Mouse (Mus musculus) ES-Bruce4 (cell line): ENCODE results near the gene 1700037H04Rik. TPM values are rescaled to one million over a fixed set of nuclear protein-coding genes. Genes with fewer than 3 reads are reported as not detected.

Source experiments
- H3K27ac ChIP-seq: 2 replicates; pipeline ENCODE4 v1.5.1; 2012; ENCODE audit warnings: low read length, inconsistent platforms; ENCODE audit not compliant: insufficient read depth
- H3K27me3 ChIP-seq: 2 replicates; pipeline ENCODE4 v1.6.1; 2012; ENCODE audit warnings: mild to moderate bottlenecking, low read length, inconsistent platforms; ENCODE audit not compliant: control insufficient read depth, poor library complexity, insufficient read depth, severe bottlenecking
- H3K36me3 ChIP-seq: 2 replicates; pipeline ENCODE4 v1.6.1; 2012; ENCODE audit warnings: inconsistent platforms, mild to moderate bottlenecking, low read length, moderate library complexity; ENCODE audit not compliant: control insufficient read depth, poor library complexity, insufficient read depth, severe bottlenecking
- H3K4me1 ChIP-seq: one replicate; pipeline ENCODE4 v1.8.1; 2011; ENCODE audit warnings: low read length; ENCODE audit not compliant: control insufficient read depth, insufficient read depth
- H3K4me3 ChIP-seq: 2 replicates; pipeline ENCODE4 v1.5.1; 2011; ENCODE audit warnings: low read depth, mild to moderate bottlenecking, low read length
- H3K9ac ChIP-seq: 2 replicates; pipeline ENCODE4 v1.6.1; 2012; ENCODE audit warnings: low read depth, mild to moderate bottlenecking, inconsistent platforms; ENCODE audit not compliant: poor library complexity, severe bottlenecking
- H3K9me3 ChIP-seq: replicated peaks from 2 replicates; pipeline ENCODE4 v1.6.1; 2012; ENCODE audit warnings: mild to moderate bottlenecking, low read length, inconsistent platforms; ENCODE audit not compliant: control insufficient read depth, poor library complexity, insufficient read depth, severe bottlenecking
- CTCF ChIP-seq: IDR thresholded peaks from one replicate; pipeline ENCODE4 v1.8.1; 2011; ENCODE audit warnings: low read depth, low read length
- EP300 ChIP-seq: IDR thresholded peaks from 2 replicates; pipeline ENCODE4 v1.6.1; 2011; ENCODE audit warnings: low read depth, low read length; ENCODE audit not compliant: insufficient read depth
- POLR2A ChIP-seq: IDR thresholded peaks from one replicate; pipeline ENCODE4 v1.8.1; 2011; ENCODE audit warnings: low read length; ENCODE audit not compliant: insufficient read depth
- polyA plus RNA-seq: library from polyadenylated mRNA; stranded (reverse); fragments of >200 nt; gene quantifications from 2 replicates; pipeline ENCODE4 v1.2.4, GENCODE M21; 2011; ENCODE audit warnings: low read depth; ENCODE audit not compliant: missing spikeins, insufficient read depth, insufficient read length

The 1700037H04Rik gene
- polyA plus RNA-seq, 1 experiment, result 79.8 TPM

DNA sequence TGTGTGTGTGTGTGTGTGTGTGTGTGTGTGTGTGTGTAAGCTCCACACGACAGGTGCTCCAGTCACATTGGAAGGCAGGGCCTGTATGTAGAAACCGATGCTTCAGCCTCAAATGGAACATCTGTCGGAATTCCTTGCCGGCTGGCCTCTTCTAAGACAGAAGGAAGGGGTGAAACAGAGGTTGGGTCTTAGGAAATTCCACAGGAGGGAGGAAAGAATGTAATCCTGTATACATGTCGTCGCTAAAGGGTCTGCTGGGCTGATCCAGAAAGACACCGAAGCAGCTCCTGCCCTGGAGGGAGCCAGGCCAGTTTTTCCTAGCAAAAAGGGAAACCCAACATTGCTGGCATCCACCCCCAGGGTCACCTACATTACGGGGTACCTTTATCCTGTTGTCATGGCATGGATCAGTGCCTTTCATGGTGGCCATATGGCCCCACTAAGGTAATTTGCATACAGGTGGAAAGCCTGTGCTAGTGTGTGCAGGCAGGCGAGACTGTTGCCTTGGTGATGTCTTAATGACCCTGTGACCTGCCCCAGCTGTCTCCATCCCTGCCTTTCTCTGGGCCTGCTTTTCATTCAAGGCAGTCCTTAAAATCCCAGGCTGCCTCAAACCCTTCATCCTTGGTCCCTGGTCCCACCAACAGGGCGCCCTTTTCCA lies 30.6 kb upstream of the 1700037H04Rik start:
- Histone ChIP-seq H3K27ac (no peak overlapping the region), H3K9ac (no peak overlapping the region), H3K9me3 (no peaks in the 10 kb centered on the region), H3K36me3 (no peaks in the 10 kb centered on the region), H3K27me3 (no peaks in the 10 kb centered on the region), H3K4me1 (peaks cover 3% of the 10 kb centered on the region), H3K4me3 (no peak overlapping the region)
- TF ChIP-seq CTCF (no peak), EP300 (peak; percentile 56; the same call in 1 of the 2 replicates)

DNA sequence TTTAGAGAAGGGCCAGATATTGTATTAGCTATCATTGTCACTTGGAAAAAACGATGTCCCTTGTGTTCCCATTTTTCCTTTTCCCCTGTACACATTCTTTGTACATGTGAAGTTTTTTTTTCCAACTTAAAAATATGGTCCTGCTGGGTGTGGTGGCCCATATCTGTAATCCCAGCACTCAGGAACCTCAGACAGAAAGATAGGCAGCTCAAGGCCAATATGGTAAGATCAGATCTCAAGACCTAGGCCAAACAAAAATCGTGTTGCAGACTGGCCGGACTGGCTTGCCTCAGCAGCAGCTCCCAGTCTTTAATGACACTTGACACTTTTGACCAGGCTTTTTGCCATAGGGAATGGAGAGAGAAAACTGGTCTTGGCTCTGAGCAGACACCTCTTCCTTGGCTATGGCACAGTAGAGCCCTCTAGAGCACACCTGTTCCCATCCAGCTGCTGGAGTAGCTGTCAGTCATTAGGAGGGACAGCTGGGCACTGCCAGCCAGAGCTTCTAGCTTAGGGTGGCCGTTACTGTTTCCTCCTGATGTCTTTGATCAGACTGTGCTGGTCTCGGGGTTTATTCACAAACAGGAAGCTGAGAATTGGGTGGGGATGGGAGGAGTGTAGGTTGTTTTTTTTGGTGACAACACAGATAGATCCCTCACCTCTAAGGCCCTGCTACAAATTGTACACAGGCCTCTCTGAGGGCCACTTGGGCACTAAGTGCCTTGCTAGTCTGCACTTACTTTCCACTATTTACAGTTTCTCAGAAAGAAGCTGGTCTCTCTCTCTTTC lies 29.8 kb upstream of the 1700037H04Rik start:
- TF ChIP-seq CTCF (no peak), POLR2A (no peak), EP300 (no peak)
- Histone ChIP-seq H3K4me1 (peaks cover 3% of the 10 kb centered on the region), H3K27ac (no peak overlapping the region), H3K36me3 (no peaks in the 10 kb centered on the region), H3K4me3 (no peak overlapping the region), H3K27me3 (no peaks in the 10 kb centered on the region), H3K9me3 (no peaks in the 10 kb centered on the region), H3K9ac (no peak overlapping the region)

DNA sequence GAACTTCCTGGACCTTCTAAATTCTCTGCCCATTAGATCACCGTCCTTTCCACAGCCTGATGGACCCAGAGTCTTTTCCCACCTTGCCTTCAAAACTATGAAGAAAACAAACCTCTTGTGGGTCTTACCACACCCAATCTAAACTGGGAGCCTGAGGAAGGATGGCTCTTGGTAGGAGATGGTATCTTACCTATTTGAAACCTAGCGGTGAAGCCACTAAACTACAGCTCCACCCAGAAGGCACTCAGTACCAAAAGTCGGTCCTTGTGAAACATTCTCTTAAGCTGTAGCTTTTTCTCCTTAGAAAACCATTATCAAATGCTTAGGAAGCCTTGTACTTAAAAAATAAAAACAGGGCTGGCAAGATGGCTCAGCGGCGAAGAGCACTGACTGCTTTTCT lies 28.4 kb upstream of the 1700037H04Rik start:
- TF ChIP-seq POLR2A (no peak), CTCF (no peak), EP300 (no peak)
- no peaks in the 10 kb centered on the region for H3K27me3 ChIP-seq
- peaks cover 3% of the 10 kb centered on the region for H3K4me1 ChIP-seq
- H3K36me3 ChIP-seq, result no peaks in the 10 kb centered on the region
- H3K4me3 ChIP-seq, result no peak overlapping the region
- H3K27ac ChIP-seq, result no peak overlapping the region
- no peak overlapping the region for H3K9ac ChIP-seq
- no peaks in the 10 kb centered on the region for H3K9me3 ChIP-seq

DNA sequence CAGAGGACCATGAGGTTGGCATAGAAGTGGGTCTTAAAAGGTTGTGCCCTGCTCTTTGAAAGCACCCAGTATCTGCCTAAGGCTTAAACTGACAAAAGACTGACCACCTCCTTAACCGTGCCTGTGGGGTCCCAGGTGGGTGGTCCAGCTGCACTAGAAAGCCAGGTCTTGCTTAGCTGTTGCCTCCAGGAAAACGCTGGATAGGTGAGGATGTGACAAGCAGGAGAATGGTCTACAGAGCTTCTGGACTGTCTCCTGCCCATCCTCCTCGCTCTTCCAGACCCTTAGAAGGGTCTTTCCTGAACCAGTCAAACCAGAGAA lies 27.7 kb upstream of the 1700037H04Rik start:
- no peak for TF ChIP-seq CTCF
- TF ChIP-seq EP300, result no peak
- TF ChIP-seq POLR2A, result no peak
- no peak overlapping the region for H3K27ac ChIP-seq
- no peaks in the 10 kb centered on the region for H3K36me3 ChIP-seq
- H3K27me3 ChIP-seq, result no peaks in the 10 kb centered on the region
- H3K4me1 ChIP-seq, result peaks cover 3% of the 10 kb centered on the region
- peak overlapping the region; percentile 76 for H3K9ac ChIP-seq
- peak overlapping the region; percentile 90 for H3K4me3 ChIP-seq
- H3K9me3 ChIP-seq, result no peaks in the 10 kb centered on the region

DNA sequence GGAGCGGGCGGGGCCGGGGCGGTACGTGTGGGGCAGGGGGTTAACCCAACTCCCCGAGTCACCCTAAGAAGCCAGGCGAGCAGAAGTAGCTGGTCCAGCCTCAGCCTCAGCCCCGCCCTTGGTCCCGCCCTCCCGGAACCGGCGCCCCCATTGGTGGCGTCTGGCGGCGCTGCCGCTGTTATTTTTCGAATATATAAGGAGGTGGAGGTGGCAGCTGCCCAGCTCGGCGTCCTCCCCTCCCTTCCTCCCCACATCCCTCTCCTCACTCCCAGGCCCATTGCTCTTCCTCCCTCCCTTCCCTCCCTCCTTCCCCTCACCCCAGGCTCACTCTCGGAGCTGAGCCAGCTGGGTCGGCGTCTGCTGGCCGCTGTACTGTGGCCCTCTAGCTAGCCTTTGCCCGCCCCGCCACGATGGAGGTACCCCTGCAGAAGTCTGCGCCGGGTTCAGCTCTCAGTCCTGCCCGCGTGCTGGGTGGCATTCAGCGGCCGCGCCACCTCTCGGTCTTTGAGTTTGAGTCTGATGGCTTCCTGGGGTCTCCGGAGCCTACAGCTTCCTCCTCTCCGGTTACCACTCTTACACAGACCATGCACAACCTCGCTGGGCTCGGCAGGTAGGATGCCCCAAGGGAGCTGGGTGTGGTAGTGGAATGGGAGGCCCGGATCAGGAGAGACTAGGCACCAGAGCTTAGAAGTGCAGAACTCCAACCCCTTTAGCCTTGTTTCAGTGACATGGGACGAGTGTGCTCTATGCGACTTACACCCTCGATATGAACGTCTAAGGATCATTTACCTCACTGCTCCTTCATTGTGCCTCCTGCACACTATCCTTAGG lies 27.1 kb upstream of the 1700037H04Rik start, which contains the start of the genes Cdc25b and Spef1:
Gene Cdc25b (plus strand): TSS at position 179 of the 831 bp plus-strand sequence.
Gene Spef1 (minus strand): TSS at position 512 of the 831 bp plus-strand sequence.
- peak within 1 kb of the TSS; percentile 90 for H3K4me3 ChIP-seq
- peaks cover 3% of the 10 kb centered on the region for H3K4me1 ChIP-seq
- no peak for TF ChIP-seq CTCF
- no peaks in the 10 kb centered on the region for H3K9me3 ChIP-seq
- peak within 1 kb of the TSS; percentile 76 for H3K9ac ChIP-seq
- no peaks in the 10 kb centered on the region for H3K36me3 ChIP-seq
- H3K27ac ChIP-seq, result no peak within 1 kb of the TSS
- H3K27me3 ChIP-seq, result no peaks in the 10 kb centered on the region
